Mouse (Mus musculus): ENCODE results near the gene Gm49387. TPM values are rescaled to one million over a fixed set of nuclear protein-coding genes. Genes with fewer than 3 reads are reported as not detected.
A peak's percentile ranks its signal among the peaks of the same experiment; 100 is the strongest.

Gm49387 gene
- total RNA-seq (2021): not detected
- long read RNA-seq: 0 reads

DNA sequence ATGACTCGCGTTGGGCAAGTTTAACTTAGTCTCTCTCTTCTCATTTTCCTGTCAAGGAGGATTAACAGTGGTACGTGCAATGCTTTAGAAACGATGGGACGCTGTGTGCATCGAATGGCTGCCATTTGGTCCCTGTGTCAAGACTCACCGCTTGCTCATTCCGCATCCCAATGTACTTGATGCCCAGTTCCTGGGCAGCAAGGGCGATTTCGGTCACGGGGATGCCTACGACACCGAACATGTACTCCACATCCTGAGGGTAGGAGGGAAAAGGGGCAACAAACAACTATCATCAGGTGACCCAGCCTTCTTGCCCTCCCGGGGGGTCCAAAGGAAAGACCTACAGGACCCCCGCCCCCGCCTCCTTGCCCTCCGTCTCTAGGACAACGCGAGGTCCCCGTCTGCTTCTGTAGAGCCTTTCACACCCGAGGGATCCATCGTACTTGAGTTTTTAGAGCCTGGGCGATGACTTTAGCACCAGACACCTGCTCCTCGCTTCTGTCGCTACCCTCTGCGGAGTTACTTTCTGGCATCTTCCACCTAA lies at the start of gene Gm49387:
Gene Gm49387 (minus strand): TSS at position 533 of the 544 bp plus-strand sequence.
- DNase-seq (ENCODE audit: low spot score in 2 of 2): no peak

DNA sequence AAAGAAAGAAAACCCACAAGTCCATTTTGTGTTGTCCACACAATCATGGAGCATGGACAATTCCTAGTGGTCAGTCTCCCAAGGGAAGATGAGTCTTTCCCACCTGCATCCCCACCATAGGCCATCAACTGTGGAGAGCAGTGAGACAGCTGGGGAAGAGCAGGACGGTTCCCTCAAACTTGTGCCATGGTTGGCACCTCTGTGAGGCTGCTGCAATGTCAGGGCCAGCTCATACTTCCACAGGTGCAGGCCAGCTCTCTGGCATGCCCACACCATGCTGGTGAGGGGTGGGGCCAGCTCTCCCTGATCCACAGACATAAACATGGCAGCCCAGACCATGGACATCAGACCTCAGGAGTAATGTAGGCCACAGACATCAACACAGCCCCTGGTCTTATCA lies 45.6 kb upstream of the Gm49387 start:
- no peak for DNase-seq (ENCODE audit: low spot score in 2 of 2)

DNA sequence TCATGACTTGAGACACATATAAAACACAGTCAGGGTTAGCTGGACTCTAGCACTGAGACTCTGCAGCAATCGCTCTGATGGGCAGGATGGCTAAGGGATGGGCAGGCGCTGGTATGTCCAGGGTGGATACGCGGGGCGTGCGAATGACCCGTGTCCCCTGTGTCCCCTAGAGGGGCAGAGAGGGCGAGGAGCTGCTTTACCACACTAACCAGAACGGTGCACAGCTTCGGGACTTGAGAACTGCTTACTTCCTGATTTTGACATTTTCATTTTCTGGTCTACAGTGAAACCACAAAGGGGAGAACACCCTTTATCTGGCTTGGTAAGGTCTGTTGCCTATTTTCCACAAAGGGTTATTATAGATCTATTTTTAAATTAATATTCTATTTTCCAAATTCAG lies 45.0 kb upstream of the Gm49387 start:
- no peak for DNase-seq (ENCODE audit: low spot score in 2 of 2)

DNA sequence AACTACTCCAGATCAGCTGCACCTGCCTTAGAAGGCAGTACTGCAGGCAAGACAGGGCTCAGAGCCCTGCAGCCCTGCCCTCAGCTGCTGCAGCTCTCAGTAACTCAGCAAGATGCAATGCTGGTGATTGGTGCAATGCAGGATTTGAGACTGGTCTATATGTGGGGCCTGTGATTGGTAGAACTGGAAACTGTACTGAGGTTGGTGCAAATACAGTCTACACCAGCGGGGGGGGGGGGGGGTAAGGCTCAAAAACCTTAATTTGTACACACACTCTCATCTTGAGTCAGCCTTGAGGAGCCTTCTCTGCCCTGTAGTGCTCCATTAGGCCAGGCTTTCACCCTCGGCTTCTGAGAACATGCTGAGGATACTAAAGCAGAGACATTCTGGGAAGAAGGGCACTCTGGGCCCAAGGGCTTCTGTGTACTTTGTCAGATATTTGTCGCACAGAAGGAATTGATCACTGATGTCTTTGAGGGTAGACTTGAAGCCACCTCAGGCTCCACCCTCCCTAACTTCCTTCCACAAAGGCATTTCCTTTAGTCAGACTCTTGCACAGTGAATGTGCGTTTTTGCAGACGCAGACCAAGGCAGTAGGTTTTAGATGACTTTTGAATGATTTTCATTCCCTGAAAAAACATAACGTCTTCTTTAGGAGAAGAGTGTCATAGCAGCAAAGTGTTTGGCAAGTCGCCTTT lies 43.8 kb upstream of the Gm49387 start:
- DNase-seq (ENCODE audit: low spot score in 2 of 2): no peak

DNA sequence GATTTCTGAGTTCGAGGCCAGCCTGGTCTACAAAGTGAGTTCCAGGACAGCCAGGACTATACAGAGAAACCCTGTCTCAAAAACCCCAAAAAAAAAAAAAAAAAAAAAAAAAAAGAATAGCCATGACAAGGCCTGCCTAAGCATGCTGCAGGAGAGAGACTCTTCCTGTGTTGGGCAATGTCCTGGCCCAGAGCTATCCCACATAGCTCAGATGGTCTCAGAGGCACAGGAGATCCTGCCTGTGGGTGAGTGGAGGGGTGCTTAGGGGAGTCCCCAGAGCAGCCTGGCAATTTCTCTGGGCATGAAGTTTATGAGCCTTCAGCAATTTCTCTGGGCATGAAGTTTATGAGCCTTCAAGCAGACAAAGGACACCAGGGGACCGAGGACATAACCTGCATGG lies 42.9 kb upstream of the Gm49387 start:
- DNase-seq (ENCODE audit: low spot score in 2 of 2): no peak

DNA sequence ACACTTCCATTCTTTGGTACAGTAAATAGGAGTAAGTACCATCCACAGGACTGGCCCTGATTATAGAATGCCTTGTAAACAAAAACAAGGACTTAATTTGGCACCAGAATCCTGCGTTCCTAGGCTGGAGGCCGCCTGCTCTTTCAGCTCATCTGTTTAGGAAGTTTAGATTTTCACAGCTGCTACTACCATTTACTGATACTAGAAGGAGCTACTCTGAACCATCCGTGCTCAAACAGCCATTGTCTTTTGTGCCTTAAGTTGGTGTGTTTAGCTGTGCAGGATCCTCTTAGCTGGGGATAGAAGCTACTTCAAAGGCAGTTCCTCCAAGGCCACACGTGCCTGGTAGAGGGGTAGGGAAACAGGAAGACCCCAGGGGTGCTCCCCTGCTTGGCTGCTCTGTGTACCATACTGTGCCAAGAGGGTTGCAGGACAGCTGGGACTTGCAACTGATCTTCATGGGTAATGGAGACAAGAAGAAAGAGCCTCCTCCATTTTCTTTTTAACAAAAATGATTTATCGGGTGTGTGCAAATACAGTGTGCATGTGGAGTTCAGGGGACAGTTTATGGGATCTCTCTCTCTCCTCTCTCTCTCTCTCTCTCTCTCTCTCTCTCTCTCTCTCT lies 41.4 kb upstream of the Gm49387 start:
- no peak for DNase-seq (ENCODE audit: low spot score in 2 of 2)

DNA sequence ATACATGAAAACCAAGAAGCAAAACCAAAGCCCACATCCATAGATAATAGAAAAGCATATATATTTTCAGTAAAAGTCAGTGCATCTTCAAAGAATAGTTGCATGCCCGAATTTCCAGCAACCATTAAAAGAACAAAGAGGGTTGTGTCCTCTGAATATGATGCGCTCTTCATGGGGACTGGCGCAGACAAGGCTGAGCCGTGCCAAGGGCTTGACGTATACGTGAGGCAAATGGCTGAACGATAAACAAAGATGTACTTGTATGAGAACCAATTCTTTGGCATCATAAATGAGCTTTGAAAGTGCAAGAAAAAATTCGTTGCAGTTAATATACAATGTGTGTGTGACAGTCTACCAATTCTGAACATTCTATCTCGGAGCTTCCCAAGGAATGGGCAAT lies 40.6 kb upstream of the Gm49387 start:
- no peak for DNase-seq (ENCODE audit: low spot score in 2 of 2)

DNA sequence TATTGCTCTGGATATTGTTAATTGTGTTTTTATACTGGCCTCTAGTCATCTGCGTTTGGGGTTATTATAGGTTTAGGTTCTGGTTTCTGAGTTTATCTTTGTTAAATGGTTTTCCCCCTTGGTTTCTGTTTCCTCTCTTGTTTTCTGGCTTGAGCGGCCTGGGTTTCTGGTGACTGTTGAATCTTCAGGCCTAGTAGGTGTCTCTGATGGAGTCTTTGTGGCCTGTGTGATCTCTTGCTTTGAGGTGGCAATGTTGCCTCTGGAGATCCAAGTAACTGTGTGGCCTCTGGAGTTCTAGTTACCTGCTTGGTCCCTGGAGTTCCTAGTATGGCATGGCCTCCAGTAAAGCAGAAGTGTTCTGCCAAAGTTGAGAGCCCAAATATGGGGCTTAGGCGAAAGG lies 40.0 kb upstream of the Gm49387 start:
- no peak for DNase-seq (ENCODE audit: low spot score in 2 of 2)

DNA sequence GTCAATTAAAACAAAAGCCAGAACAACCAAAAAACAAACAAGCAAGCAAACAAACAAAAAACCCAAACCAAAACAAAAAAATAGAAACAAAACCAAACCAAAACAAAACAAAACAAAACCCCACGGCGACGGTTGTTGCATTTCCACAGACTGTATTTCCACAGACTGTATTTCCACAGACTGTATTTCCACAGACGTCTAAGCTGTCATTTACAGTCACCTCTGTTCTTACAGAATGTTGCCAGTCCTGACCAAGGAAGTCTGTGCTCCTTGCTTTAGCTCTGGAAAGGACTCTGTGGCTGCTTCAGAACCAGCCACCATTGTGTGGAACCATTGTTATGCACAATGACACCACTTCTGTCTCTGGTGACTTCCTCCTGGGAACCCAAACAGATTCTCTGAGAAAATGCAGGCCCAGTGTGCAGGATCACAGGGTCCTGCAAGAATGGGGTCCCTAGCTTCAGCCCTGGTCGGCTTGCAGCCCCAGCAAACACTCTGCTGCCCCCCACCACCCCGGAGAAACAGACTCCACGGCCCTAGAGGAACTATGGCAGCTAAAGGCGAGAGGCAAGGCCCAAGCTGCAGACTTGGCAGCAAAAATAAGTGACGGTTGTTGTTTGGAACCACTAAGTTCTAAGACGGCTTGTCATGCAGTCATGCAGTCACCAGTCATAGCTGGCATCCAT lies 31.1 kb upstream of the Gm49387 start:
- no peak for DNase-seq (ENCODE audit: low spot score in 2 of 2)

DNA sequence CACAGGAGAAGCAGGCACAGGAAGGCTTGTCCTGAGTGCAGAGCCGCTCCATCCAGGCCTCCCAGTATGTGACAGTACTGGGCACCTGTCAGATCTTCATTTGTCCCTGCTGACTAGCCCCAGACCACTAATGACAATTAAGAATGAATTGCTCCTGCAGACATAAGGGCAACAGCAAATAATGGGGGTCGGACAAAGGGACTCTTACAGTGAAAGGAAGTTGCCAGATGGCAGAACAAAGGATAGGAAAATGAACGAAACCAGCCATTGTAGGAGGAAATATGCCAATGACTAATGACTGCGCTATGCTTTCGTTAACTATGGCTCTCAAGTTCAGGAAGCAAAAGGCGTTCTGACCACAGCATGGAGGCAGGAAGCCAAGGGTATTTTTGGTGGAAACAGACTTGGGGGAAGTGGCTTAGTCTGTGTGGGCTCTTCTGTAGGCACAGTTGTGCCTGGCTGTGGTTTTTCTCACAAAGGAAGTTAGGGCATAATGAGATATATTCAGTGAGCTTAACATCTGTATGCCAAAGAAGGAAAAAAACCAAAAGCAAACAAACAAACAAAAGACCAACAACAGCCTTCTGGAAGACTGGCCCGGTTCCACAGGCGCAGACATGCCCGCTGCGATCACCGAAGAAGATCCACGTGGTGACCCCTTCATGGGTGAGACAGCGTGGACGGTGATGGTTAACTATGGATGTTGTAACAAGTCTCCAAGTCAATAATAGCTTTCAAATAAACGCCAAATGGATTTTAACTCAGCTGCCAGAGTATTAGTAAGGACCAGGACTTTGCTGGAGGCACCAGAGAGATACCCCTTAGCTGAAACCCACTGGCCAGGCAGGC lies 29.2 kb upstream of the Gm49387 start:
- no peak for DNase-seq (ENCODE audit: low spot score in 2 of 2)

DNA sequence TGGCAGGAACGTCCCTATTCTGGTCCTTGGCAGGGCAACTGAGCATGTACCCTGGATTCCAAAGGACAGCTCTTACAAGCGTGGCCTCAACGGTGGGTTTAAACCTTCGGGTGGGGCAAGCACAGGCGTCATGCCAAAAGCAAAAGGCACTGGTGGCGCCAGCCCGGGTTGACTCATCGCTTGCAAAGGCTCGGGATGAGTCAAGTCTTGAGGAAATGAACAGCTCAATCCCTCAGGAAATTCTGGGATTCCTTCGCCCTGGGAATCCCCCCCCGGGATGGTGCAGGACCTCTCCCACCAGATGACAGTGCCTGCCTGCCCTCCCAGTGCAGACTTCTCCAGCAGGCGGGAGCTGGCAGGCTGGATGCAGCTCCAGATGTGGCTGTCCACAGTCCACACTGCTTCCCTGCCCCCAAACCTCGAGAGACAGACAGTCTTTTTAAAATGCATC lies 28.5 kb upstream of the Gm49387 start:
- DNase-seq (ENCODE audit: low spot score in 2 of 2): peak; percentile 43 to 60

DNA sequence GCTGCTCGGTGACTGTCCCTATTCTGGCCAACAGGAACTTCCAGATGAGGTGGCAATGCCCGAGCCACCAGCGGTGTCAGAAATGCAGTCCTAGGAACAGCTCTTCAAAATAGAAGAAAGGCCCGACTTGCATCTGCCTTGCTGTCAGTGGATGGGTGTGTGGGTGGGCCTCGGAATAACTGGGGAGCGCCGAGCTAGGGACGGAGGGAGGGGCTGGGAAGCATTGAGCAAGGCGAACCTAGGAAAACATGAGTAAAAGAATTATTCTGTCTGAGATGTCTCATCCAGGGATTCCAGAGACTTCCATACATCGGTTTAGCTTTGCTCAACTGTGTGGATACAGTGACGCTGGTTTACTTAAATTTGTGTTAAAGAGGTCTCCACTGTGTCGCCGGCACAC lies 27.6 kb upstream of the Gm49387 start:
- DNase-seq (ENCODE audit: low spot score in 2 of 2): no peak

DNA sequence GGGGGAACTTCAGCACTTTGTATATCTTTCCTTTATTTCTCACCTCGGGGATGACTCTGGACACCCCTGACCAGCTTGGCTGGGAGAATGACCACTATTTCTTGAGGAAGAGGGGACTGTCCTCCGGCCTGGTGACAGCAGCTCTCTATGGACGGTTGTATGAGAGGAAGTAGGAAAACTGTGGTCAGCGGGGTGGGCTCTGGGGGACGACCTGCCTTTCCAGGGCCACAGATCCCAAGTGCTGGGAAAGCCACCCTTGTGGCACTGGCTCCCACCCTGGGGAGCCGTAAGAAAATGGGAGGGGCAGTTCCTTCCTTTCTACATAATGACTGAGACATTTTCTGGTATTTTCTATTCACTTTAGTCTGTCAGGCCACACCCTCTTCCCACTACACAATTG lies 27.1 kb upstream of the Gm49387 start:
- DNase-seq (ENCODE audit: low spot score in 2 of 2): no peak

DNA sequence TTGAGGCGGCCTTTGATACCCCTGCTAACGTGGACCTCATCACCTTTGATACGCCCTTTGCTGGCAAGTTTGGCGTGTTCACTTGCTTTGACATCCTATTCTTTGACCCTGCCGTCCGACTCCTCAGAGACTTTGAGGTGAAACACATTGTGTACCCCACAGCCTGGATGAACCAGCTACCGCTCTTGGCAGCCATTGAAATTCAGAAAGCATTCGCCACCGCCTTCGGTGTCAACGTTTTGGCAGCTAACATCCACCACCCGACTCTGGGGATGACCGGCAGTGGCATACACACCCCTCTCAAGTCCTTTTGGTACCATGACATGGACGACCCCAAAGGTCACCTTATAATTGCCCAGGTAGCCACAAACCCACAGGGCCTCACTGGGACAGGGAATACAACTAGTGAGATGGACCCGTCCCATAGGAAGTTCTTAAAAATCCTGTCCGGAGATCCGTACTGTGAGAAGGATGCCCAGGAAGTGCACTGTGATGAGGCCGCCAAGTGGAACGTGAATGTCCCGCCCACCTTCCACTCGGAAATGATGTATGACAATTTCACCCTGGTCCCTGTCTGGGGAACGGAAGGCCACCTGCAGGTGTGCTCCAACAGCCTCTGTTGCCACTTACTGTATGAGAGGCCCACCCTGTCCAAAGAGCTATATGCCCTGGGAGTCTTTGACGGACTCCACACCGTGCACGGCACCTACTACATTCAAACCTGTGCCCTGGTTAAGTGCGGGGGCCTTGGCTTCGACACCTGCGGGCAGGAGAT lies 26.4 kb upstream of the Gm49387 start:
- DNase-seq (ENCODE audit: low spot score in 2 of 2): no peak

DNA sequence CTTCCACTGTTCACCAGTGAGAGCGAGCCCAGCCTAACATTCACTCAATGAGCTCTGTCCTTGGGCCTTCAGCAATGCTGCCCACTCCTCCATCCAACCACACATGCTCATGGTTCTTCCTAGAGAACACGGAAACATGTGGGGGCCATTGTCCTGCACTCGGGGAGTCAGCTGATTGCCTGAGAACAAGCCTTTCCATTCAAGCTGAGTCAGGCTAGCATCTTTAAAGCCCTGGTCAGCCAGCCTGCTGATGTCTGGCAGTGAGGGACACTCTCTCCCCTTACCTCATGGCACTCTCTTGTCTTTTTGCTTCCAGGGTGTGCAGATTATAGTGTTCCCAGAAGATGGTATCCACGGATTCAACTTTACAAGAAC lies 24.9 kb upstream of the Gm49387 start:
- no peak for DNase-seq (ENCODE audit: low spot score in 2 of 2)

DNA sequence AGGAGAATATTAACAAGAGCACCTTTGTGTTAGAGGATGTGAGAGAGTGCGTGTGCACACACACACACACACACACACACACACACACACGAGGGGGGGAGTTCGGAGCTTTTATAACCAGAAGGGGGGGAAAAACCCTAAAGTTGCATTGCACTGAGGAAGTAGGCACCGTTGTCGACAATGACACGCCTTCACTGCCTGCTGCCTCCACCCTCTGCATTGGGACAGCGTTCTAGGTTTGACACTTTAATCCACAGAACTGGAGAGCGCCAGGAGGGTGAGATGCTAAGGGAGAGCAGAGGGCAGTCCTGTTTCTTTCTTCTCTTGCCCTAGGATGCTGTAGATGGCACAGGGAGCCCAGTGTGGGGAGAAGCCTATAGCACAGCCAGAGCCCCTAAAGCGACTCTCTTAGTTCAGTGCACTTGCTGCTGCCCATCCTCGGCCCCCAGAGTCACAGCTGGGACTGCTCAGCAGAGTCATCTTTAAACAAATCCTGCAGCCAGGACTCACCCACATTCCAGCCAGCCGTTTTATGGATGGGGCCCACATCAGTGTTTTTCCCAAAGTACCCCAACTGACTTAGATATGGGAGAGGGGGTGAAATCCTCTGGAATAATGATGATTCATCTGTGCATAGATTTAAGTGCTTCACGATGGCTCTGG lies 24.4 kb upstream of the Gm49387 start:
- DNase-seq (ENCODE audit: low spot score in 2 of 2): no peak

DNA sequence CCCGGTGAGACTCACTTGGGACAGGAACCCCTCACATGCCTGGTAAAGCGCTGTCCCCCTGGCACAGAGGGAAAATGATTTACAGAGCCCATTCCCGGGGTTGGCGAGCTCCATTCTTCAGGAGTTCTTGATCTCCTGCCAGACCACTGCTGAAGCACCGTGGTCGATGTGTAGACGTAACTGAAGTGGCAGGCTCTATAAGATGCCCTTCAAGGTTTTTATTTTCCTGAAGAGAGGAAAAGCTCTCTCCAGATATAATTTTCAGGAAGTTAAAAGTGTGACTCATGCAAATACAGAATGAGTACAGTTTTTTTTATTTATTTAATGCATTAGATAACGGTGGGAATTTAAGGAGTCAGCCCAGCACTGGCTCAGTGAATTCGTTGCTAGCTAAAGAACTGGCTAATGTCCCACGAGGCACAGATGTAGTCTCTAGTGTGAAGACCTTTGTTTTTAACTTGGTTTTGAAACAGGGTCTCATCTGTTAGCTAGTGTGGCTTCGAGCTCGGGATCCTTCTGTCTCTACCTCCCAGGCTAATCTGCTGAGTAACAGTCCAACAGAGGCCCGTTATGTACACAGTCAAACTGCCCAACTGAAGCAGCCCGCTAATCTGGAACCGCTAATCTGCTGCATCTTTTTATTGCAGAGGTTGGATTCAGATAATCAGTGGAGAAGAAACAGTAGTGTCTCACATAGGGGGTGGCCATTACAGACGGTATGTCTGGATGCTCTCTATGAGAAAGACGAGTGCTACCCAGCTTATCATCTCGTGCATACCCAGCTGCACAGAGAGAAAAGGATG lies 23.6 kb upstream of the Gm49387 start:
- DNase-seq (ENCODE audit: low spot score in 2 of 2): no peak

DNA sequence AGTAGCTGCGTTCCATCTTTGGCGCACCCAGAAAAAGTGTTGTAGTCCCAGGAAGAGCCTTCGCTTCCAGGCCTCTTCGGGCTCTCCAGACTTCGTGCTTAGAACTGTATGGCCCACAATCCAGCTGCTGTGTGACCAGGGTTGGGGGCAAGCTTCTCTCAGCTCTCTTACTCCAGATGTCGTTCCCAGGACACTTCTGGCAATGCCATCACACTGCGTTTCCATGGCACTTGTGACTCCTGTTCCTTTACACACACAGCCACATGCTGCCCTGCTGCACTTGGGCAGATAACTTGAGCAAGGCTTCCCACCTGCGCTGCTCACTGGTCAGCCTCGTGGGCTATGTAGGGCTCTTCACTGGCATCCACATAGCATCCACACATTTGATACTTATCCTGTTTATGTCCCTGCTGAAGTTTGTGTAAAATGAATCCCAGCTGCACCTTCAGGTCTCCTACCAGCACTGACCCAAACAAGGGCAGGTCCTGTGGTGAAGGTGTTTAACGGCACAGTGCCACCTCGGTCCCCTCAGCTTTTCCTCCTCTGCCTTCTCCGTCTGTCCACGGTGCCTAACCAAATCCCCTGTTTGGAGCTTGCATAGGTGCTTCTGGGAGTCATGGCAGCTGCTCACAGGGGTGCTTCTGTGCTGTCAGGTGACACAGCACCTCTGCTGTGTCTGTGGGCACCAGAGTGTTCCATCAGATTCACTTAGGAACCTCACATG lies 22.9 kb upstream of the Gm49387 start:
- no peak for DNase-seq (ENCODE audit: low spot score in 2 of 2)
